Mouse (Mus musculus) frontal cortex, postnatal 10 days (tissue): ENCODE measurements around the gene Cenpx.

Source experiments
- DNase-seq, 2 experiments: peaks; one replicate each; pipeline ENCODE4 v3.0.0; 2022; ENCODE audit warnings: low spot score in 2 of 2, mixed read lengths in 1 of 2

The Cenpx gene

DNA sequence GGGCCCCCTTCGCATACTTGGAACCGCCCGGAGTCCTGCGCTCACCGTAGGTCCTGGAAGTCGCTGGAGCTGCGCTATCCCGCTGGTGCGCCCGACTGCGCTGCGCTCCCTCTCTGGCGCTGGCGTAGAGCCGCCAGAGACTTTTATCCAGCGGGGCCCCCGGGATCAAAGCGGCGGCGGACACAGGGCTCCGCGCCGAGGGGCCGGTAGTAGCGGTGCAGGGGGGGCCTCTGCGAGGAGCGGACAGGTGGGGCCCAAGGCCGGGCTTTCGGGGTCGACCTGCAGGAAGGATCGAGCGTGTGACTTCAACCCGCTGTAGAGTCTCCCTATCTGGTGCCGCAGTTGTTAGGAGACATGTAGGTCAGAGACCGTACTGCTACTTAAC, 52.5 kb downstream of the Cenpx start, which contains the start of gene Notum:
TSS of gene Notum (minus strand) at position 100 of the 385 bp plus-strand sequence.
- no peak for DNase-seq
